Mouse (Mus musculus) layer of hippocampus, postnatal 25 days (tissue): ENCODE results near the gene Snx30. TPM values are rescaled to one million over a fixed set of nuclear protein-coding genes. Genes with fewer than 3 reads are reported as not detected.

Source experiments
- DNase-seq, 2 experiments: peaks; one replicate each; pipeline ENCODE4 v3.0.0; 2022; ENCODE audit warnings: mixed read lengths in 2 of 2, low spot score in 1 of 2; ENCODE audit errors: extremely low spot score in 1 of 2
- total RNA-seq, 2 experiments: library from RNA; stranded (reverse); gene quantifications; 2 replicates each; pipeline ENCODE4 v1.2.3; 2021

Gene Snx30
- 10 to 100 TPM; 38.9 to 47.6 TPM for total RNA-seq

DNA sequence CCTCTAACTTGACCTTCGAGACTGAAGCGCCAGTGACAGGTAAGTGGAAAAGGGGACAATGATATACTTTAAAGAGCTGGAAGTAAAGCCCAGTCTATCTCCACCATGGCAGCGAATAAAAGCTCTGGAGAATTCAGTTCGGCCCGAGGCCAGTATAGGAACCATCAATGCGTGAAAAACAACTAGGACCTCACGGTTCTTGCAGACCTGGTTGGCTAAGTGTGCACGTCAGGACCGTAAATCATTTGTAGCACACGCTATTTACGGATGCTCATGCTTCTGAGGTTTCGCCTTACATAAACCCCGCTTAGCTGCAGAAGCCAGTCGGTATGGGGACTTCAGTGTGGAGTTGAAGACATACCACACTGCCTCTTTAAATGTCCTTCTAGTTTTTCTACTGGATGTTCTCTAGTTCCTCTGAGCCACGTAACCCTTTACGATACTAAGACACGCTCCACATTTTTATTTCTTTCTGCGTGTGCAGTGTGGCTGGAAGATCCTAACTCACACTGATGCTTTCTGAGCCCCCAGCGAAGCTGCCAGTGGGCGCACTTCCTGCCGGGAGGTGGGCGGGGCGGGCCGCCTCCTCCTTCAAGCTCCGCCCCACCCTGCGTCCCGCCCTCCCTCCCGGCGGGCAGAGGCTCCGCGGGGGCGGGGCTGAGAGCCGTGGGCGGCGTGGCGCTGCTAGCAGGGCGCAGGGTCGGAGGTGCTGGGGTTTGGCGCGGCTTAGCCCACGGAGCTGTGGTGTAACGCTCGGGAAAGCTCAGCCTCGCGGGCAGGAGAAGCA lies at the start of gene Snx30:
Gene Snx30, plus strand, starts transcription at position 660 of the 787 bp plus-strand sequence.
- peak; percentile 78 to 92 for DNase-seq

DNA sequence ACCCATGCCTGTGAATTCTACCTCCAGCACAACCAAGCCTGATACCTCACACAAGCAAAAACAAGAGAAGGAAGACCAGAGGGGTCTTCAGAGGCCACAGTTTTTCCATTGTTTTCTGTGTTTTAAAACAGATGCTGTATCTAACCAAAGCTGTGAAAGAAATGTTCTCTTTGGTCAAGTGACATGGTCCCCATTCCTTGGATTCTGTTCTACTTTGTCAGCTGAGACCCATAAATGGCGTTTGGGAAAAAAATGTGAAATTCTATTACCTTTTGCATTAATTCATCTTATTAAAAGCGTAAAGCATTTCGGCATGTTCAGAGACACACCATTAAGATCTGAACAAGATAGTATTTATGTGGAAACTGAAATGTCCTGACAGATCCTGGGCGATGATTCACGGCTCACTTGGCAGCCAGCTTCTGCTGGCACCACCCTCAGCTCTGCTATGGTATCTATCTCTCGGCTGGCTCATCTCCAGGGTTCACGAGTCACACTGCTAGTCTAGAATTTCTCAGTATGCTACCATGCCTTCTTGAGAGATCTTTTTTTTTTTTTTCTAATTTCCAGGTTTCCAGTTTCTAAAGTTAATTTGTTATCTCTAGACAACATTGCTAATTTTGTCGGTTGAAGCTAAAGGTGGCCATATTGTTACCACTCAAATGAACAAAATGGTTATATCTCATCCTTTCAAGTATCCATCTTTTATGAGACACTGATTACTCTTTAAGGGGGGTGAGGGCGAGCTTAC lies 49.1 kb upstream of the Snx30 start:
- DNase-seq = peak in 1 of 2 experiments; percentile 61

DNA sequence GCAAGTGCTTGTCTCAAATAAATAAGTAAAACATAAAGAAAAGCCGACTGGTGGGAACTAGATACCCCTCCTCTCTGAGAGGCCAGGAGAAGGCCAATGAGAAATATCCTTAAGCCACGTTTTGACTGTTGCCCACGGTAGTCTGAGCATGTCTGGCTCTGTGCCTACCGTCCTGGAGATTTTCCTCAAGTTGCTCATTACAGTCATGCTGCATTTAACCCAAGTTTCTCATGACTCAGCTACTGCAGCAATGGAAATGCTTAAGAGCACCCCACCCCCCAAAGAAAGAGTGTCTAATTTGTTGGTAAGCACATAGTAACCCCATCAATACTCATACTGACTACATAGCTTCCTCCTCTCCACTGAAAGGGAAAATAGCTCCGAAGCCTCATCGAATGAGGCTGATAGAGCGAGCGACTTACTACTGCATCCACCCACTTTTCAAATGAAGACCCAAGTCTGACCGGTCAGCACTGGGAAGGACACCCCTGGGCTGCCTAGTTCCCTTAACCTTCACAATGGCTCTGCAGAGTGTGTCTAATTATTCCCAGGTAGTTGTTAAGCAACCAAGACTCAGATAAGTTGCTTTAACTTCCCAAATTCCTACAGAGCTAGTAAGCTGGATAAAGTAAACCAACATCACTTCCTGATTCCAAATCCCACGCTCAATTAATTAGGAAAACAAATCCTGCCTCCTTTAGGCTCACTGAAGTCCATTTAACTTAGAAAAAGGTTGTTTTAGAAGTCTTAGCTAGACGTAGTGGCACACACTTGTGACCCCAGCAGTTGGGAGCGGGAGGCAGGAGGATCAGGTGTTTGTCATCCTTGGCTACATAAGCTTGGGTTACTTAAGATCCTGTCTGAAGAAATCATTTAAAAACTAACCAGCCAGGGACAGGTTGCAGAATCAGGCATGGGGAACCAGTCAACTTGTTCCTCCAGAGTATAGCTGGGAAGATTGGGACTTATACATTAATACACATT lies 47.9 kb upstream of the Snx30 start:
- DNase-seq = no peak

DNA sequence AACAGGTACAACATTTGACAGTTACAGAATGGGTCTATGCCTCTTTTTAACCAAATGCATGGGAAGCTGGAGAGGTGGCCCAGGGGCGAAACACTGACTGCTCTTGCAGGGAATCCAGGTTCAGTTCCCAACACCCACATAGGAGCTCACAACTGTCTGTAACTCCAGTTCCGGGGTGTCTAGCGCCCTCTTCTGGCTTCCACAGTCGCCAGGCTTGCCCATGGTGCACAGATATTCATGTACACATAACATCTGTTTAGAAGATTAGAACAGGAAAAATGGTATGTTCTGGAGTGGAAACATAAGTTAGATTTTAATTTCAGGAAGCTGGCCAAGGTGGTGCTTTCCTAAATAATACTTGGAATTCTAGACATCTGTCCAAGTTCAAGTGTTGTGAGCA lies 45.6 kb upstream of the Snx30 start:
- DNase-seq = no peak

DNA sequence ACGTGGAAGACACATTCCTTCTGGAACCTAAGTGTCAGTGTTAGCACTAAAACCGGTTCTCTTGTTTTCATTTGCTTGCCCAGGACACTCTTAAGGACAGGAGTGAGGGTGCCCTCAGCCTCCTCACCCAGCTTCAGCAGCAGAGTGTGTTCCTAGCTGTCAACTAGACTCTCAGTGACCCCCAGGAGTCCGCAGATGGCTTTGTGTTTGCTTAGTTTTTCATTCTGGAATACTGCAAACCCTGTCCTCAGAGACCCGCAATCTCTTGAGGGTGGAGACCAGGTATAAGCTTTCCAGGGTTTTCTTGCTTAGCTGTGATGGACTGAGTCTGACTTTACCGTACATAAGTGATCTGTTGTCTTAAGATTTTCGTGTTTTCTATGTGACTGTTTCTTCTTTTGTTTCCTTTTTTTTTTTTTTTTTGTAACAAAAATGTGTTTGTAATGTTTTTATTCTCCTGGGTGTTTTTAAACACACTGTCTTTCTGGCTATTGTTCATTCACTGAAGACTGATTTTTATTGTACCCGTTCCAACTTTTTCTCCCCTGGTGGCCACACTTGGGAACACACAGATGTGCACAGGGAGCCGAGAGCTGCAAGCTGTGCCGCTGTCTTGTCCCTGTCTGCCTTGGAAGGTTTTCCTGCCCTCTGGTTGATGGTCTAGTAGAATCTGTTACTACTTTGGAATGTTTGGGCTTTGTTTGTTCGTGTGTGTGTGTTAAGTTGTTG lies 44.8 kb upstream of the Snx30 start:
- no peak for DNase-seq

DNA sequence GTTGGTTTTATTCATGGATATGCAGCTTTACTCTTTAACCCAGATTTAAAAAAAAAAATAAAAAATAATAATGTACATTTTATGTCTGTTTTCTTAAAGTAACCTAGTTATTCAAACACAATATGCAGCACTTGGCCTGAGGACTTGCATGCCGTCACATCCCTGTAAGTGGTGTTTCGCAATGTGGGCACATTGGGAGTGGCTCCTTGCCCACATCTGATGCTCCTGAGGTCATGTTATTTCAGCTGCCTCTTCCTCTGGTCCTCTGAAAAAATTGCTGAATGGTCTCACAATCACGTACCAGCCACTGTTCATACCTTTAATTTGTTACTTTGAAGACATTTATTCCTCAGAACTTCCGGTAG lies 44.3 kb upstream of the Snx30 start:
- no peak for DNase-seq

DNA sequence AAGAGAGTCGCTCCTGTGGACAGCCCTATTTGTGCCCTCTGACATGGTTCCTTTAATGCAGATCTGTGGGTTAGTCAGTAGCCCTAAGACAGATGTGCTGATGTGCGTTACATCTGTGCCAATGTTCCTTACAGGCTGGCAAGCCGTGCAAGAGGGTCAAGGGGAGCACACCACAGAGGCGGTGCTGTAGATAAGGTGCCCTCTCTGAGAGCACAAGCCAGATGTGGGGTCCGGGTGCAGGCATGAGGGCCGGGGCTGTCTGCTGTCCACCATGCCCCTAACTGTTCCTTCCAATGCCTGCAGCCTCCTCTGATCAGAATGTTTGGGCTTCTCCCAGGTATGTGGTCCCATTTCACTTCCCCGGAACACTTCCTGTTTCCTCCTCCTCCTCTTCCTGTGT lies 40.7 kb upstream of the Snx30 start:
- DNase-seq = no peak

DNA sequence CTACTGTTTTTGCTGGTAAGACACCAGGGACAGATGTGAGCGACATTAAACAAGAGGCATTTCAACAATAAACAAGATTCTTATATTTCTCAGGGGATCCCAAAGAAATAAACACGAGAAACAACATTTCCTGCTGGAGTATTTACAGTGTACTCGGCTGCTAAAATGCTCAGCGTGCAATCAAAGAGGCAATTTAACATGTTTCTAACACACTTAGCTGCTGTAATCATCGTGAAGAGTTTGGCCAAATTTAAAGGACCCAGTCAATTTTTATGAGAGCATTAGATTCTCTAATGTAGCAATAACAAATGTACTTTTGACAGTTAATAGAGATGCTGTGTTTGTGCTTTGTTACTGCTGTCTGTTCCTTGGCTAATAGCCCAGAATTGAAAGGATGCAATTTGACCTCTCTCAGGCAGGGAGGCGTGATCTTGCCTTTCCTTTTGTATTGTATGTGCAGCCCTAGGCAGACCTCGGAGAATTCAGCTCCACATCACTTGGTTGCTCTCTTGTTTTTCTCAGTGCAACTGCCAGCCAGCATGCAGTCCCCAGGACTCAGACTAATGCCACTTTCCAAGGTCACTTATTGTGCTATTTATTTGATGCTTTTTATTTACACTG lies 40.1 kb upstream of the Snx30 start:
- no peak for DNase-seq

DNA sequence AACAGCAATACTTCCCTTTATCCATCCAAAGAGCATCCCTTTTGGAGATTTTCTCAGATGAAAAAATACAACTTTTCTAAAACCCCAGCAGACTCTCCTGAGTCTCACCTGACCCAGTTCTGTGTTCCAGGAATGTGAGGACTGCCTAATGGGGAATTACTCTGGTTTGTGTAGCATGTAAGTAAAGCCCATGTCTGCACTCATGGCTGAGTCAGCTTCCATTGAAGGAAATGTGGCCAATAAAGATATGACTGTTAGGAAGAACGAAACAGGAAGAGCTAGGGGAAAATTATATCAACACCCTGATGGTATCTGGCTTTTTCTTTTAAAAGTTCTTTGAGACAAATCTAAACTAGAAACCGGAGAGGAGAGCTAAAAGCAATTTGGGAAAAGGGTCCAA lies 37.9 kb upstream of the Snx30 start:
- no peak for DNase-seq

DNA sequence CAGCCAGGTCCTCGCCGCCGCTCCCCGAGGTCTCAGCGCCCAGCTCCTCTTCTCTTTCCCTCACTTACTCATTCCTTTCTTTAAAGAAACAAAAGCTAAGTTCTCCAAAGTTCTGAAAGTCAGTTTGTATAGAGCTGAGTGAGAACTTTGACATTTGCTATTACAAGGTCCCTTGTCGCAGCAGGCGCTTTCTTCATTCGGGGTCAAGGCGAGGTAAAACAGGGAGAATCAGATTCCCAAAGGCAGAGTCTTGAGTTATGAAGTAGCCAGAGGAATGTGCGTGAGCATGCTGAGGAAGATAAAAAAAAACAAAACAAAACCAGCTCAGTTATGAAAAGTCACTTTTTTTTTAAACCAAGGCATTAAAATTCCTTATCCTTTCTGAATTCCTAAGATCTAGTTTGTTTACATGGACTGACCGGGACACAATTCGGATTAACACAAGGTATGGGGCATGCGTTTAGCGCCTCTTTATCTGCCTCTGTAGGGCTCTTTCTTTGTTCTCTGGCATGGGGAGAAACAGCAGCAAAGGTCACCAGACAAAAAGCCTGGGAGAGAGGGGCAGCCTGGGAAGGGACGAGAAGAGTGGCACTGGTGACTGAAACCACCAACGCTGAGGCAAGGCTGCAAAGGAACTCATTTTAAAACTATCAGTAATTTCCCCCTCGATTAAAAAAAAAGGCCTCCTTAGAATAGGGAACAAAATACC lies 33.3 kb upstream of the Snx30 start:
- no peak for DNase-seq

DNA sequence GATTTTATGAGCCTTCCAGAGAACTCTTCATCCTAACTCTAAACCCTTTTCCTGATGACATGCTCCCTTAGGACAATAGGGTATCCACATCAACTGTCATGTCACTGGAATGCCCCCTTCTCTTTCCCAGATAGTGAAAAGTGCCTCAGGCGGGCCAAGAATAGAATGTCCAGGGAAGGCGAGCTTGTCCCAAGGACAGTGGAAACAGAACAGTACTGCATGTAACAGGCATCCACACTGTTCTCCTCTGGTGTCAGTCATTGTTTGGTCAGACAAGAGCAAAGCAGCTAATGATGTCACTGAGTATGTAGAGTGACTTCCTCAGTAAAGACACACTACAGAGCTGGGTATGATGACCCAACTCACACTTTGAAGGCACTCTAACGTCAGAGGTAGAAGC lies 27.8 kb upstream of the Snx30 start:
- DNase-seq = no peak

DNA sequence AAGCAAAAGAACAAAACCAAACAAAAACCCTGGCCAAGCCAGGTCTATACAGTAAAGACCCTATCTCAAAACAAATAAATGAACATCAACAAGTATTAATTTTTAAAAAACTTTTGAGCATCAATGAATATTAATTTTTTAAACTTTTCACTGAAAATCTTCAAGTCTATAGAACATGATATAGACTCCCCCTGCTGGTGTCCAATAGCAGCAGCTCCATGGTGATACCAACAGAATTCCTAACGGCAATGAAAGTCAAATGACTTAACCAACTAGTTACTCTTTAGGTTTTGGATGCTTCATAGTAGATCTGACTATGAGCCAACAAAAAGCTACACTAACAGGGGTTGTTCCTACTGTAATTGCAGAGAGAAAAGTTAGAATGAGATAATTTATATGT lies 25.1 kb upstream of the Snx30 start:
- DNase-seq = no peak

DNA sequence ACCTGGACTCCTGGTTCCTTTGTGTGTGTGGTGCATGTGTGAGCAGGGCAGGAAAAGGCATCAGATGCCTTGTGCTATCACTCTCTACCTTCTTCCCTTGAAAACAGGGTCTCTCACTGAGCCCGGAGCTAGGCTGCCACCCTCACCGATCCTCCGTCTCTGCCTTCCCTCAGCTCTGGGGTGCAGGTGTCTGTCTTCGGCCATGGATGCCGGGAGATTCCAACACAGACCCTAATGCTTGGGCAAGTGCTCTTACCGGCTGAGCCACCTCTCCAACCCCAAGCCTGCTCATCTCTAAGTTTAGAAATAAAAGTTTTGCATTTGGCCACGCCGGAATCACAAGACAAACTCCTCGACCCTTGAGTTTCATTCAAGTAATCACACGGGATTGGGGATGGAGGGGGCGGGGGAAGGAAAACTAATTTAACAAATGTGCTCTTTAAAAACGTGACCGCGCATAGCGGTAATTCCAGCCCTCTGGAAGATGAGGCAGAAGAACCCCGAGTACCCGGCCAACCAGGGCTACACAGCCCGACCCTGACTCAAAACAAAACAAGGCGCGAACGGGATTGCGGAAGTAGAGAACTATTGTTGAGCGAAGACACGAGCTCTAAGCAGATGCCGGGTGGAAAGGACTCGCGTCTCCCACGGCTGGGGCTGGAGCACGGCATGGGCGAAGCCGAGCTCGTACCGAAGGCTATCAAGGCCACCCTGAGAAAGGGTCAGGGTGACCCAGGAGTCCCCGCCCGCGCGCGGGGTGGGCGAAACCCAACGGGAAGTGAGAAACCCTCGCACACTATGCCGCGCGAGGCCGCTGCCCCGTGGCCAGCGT lies 22.6 kb upstream of the Snx30 start:
- DNase-seq = no peak

DNA sequence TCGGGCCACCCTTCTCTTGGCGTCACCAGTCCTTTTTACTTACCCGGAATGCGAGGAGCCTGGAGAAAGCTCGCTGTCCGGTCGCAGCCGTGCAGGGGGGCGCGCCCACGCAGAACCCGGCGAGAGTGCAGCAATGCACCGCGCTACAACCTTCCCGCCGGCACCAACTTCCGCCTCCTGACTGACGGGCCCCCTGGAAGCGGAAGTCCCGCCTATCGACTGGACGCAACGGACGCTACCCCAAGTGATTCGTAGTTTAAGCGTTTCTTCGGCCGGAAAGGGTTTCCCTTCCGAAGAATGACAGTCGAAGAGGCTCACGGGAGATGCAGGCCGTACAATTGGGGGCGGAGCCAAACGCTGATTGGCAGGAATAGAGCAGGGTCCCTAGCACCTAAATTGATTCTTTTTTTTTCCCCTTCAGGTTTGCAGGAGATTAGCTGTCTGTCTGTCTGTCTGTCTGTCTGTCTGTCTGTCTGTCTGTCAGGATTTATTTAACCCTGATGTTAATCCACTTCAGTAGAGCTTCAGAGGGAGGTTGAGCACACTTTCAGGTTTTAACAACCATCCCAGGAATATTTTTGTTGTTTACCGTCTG lies 21.9 kb upstream of the Snx30 start:
- DNase-seq = peak; percentile 84 to 86

DNA sequence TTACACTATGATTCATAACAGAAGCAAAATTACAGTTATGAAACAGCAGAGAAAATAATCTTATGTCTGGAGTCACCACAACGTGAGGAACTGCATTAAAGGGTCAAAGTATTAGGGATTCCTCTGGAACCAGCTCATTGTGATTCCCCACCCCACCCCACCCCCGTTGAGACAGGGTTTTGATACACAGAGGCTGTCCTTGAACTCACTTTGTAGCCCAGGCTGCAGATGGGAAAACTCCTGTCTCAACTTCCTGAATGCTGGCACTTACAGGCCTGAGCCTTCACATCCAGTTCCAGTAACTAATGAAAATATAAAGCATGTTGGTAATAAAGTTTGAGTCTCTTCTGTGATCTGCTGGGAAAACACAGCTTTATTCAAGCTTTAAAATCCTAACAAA lies 20.2 kb upstream of the Snx30 start:
- DNase-seq = no peak

DNA sequence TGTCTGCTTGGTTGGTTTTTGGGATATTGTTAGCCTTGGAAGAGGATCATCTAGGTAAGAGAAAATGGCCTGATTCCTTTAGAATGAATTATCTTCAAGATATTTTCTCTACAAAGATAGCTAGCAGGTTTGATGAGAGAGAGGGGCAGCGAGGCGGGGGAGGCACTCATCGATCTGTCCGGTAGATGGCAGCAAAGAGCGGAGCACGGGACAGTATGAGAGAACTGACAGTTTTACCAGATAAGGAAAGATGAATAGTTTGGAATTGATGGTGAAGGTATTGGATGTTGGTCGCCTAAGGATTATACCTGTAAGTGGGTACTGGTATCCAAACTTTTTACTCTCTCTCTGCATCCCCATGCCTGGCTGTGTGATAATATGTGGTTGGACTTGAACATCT lies 19.0 kb upstream of the Snx30 start:
- DNase-seq = peak; percentile 80 to 95

DNA sequence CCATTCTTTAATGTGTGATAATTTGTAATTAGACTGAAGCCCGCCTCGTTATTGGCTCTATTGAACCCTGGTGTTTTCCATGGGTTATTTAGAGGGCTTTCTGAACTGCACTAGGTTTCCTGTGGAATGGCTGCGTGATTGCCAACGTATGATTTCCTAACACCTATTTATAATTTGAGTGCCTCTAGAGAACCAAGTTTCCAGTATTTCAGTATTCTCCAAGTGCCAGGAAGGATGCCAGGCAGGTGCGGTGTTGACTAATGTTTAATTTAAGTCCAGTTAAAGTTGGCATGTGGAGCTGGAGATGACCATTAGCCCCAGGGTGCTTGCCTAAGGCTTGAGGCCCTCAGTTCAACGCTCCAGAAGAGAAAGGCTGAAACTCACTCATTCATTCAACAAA lies 18.5 kb upstream of the Snx30 start:
- DNase-seq = no peak

DNA sequence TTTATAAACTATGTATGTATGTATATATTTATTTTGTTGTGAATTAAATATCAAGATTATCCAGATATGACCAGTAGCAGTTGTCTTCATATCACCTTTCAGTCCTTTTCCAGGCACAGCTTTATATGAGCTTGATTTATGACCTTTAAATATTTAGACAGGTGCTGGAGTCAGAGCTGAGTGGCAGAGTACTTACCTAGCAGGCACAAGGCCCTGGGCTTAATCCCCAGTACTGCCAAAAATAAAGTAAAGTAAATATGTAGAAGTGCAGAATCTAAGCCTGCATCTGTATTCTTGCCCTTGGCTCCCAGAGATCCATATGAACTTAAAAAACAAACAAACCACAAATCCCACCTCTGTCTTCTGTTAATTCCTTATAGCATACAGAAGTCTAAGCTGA lies 16.6 kb upstream of the Snx30 start:
- DNase-seq = no peak
